Mouse (Mus musculus): ENCODE data around the gene Insm1. TPM values are rescaled to one million over a fixed set of nuclear protein-coding genes. Genes with fewer than 3 reads are reported as not detected.

Insm1 gene
- polyA plus RNA-seq (2015; fragmentation: Nextera tagmentation; extraction: Ambion mirVana) = 2.8 and 2.9 TPM in 2 replicates

DNA sequence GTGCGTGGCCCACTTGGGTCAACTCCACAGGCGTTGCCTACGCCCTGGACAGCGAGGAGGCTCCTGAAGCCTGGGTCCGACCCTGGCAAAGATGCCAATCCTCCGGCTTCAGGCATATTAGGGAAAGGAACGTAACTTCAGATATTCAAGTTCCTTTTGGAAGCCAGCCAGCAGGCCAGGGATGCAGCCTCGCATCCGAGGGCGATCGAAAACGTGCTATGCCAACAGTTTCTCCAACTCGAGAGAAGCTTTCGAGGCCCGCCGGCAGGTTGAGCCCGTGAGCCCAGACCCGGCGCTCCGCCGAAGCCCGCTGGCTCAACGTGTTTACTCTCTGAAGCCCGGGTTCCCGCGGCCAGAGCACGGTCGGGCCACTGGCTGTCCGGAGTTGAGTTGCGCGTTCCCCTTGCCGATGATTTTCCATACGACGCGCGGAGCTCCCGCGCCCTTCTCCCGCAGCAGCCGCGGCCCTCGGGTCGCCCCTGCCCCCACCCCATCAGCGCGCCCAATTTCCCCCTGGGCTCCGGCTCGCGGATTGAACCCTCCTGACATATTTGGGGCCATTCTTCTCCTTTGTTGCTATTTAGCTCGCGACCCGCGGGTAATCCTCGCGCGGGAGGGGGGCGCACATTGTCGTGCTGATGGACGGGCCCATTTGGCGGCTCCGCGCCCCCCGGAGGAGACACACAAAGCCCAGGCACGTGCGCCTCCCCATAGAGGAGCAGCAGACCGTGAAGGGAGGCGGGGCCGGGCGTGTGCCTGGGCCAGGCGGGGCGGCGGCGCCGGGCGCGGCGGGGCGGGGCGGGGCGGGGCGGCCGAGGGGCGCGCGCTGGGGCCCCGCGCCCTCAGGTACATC, at the start of gene Insm1:
Gene Insm1, plus strand, starts transcription at position 846 of the 853 bp plus-strand sequence.

